Mouse (Mus musculus) testis, adult 2 months (tissue): Measurements from ENCODE around the gene Atp1a2.

Experiments
- CTCF ChIP-seq: fragments of 200-500 bp; IDR thresholded peaks from 2 replicates; pipeline ENCODE4 v1.5.1; 2012; ENCODE audit warnings: low read depth, mild to moderate bottlenecking, inconsistent platforms, low read length, moderate library complexity; ENCODE audit not compliant: control insufficient read depth, insufficient read depth, insufficient replicate concordance
- POLR2A ChIP-seq: fragments of 200-500 bp; IDR thresholded peaks from 2 replicates; pipeline ENCODE4 v1.6.1; 2012; ENCODE audit warnings: low read depth, mild to moderate bottlenecking, inconsistent platforms, low read length, moderate library complexity; ENCODE audit not compliant: control insufficient read depth

DNA sequence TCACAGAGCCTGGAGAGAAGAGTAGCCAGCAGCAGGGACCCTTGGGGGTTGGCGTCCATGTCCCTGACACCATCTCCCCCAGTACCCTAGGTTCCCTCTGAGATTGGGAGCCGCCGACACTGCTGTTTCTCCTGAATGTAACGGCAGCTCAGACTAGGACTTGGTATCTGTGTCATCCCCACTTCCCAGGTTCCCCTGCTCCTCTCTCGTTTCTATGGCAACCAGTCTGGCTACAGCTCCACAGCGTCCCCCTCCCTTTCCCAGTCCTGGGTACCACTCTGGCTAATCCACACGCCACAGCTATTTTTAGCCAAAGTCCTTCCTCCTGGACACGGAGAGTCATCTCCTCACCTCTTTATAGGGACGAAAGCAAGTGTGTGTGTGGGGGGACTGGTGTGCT is 31.3 kb upstream of the Atp1a2 start, which contains the start of gene Kcnj9:
- TF ChIP-seq CTCF (no peak), POLR2A (peak; percentile 36; the same call in 1 of the 2 replicates)
